Mouse (Mus musculus): ENCODE results near the gene Otud1. TPM values are rescaled to one million over a fixed set of nuclear protein-coding genes. Genes with fewer than 3 reads are reported as not detected.

The Otud1 gene
- polyA plus RNA-seq (2012; rRNA removed) = 2.2 and 2.5 TPM in 2 replicates

- peak; percentile 98 for DNase-seq (ENCODE audit: low read depth)
- TF ChIP-seq POLR2A (IDR thresholded peaks at IDR 0.05; ENCODE audit: borderline replicate concordance, extremely low read depth, insufficient read depth, insufficient read length, poor library complexity, severe bottlenecking) (peak; percentile 78), CTCF (IDR thresholded peaks at IDR 0.05; ENCODE audit: borderline replicate concordance, extremely low read depth, insufficient read depth, insufficient read length) (peak; percentile 24; the same call in 1 of the 2 replicates)
Measured at GRCm38 (mm10) chr2:19657158-19657874, at the start of gene Otud1. TSS of gene Otud1 (plus strand) at chr2:19657752.

DNA sequence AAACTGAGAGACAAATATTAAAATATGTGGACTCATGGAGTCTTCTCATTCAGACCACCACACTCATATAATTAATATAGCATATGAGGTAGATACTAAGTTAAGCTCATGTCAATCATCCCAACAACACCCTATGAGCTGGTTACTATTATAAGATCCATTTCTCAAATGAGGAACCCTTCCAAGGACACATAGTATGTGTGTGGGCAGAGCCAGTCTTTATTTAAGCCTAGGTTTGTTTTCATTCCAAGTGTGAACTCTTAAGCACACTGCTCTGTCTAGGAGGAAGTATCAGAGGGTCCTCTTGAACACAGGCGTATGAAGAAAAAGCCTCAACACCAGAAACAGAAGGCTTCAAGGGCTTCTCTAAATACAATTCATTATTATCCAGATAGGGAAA, 49.7 kb upstream of the Otud1 start:
- TF ChIP-seq CTCF (IDR thresholded peaks at IDR 0.05; ENCODE audit: borderline replicate concordance, extremely low read depth, insufficient read depth, insufficient read length) (no peak), POLR2A (IDR thresholded peaks at IDR 0.05; ENCODE audit: borderline replicate concordance, extremely low read depth, insufficient read depth, insufficient read length, poor library complexity, severe bottlenecking) (no peak)
- DNase-seq (ENCODE audit: low read depth) = no peak

- TF ChIP-seq POLR2A (IDR thresholded peaks at IDR 0.05; ENCODE audit: borderline replicate concordance, extremely low read depth, insufficient read depth, insufficient read length, poor library complexity, severe bottlenecking) = no peak
- TF ChIP-seq CTCF (IDR thresholded peaks at IDR 0.05; ENCODE audit: borderline replicate concordance, extremely low read depth, insufficient read depth, insufficient read length) = no peak
- DNase-seq (ENCODE audit: low read depth) = peak; percentile 13
Measured at GRCm38 (mm10) chr2:19608410-19609073, 49.0 kb upstream of the Otud1 start.

DNA sequence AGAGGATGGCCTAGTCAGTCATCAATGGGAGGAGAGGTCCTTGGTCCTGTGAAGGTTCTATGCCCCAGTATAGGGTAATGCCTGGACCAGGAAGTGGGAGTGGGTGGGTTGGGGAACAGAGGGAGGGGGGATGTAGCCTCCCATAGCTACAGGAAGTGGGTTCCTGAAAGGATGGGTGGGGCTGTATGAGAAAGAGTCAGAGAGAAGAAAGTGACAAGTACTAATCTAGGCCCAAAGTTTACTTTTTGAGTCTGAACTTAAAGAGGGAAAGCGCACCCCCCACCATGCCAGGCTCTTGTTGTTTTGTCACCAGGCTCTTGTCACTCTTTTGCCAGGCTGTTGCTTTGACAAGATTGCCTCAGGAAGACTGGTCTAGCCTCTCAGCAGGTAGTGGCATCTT, 35.5 kb upstream of the Otud1 start:
- no peak for DNase-seq (ENCODE audit: low read depth)
- TF ChIP-seq CTCF (IDR thresholded peaks at IDR 0.05; ENCODE audit: borderline replicate concordance, extremely low read depth, insufficient read depth, insufficient read length) (no peak), POLR2A (IDR thresholded peaks at IDR 0.05; ENCODE audit: borderline replicate concordance, extremely low read depth, insufficient read depth, insufficient read length, poor library complexity, severe bottlenecking) (no peak)

DNA sequence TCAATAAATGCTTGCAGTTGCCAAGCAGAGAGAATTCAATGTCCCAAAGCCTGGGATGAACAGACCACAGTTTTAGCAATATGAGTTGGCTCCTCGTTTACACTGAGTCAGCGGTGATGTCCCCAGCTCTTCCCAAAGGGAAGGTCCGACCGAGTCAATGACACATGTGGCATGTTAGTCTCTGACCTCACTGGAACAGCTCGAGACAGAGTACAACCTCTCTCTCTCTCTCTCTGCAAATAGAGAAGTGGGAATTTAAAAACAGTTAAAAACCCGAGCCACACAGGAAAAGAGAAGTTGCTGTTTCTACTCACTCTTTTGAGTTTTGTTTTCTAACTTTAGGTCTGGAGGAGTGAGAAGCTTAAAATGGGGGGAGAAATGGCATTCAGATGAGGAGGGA, 30.5 kb upstream of the Otud1 start:
- no peak for TF ChIP-seq CTCF (IDR thresholded peaks at IDR 0.05; ENCODE audit: borderline replicate concordance, extremely low read depth, insufficient read depth, insufficient read length)
- TF ChIP-seq POLR2A (IDR thresholded peaks at IDR 0.05; ENCODE audit: borderline replicate concordance, extremely low read depth, insufficient read depth, insufficient read length, poor library complexity, severe bottlenecking) = no peak
- DNase-seq (ENCODE audit: low read depth) = no peak

DNA sequence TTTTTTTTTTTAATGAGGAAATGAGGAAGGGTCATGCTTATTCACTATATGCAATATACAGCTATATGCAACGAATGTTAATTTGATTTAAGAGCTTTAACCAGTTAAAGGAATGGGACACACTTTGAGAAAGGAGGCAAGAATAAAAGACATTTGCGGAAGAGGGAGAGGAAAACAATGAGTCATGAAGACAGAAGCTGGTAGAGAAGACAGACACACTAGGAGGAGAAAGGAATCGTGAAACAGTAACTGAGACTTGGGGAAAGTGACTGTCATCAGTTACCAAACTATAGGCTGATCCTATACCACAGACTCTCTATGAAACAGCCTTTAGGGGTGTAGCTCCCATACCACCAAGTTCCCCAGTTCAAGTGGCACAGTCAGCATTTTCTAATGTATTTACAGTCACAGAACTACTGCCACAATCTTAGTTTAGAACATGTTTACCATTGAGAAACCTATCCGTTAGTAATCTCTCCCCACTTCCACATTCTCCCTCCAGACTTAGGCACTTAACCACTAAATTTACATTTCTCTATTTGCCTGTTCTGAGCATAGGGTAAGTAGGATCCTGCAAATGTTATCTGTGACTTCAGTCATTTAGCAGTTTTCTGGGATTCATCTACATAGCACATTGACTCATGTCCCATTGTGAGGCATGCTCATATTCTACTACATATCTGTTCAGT, 29.5 kb upstream of the Otud1 start:
- TF ChIP-seq POLR2A (IDR thresholded peaks at IDR 0.05; ENCODE audit: borderline replicate concordance, extremely low read depth, insufficient read depth, insufficient read length, poor library complexity, severe bottlenecking) (no peak), CTCF (IDR thresholded peaks at IDR 0.05; ENCODE audit: borderline replicate concordance, extremely low read depth, insufficient read depth, insufficient read length) (no peak)
- no peak for DNase-seq (ENCODE audit: low read depth)

DNA sequence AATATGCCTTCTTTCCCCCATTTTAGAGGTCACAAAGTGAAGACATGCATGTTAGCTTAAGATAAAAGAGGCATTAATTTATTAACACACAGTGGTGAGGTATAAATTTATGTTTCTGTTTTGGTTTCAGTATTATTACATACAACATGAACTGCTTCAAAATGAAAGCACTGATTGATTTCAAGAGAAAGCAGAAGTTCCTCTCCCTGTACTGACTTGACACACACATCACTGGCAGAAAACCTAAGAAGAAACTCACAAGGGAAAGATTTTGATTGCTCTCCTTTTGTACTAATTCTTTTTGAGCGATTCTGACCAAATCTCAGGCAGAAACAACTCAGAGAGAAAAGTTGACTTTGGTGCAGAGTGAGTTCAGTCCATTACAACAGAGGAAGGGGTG, 27.0 kb upstream of the Otud1 start:
- TF ChIP-seq CTCF (IDR thresholded peaks at IDR 0.05; ENCODE audit: borderline replicate concordance, extremely low read depth, insufficient read depth, insufficient read length) (no peak), POLR2A (IDR thresholded peaks at IDR 0.05; ENCODE audit: borderline replicate concordance, extremely low read depth, insufficient read depth, insufficient read length, poor library complexity, severe bottlenecking) (no peak)
- DNase-seq (ENCODE audit: low read depth) = no peak

GRCm38 (mm10) chr2:19633406-19633920, 24.1 kb upstream of the Otud1 start:
- DNase-seq (ENCODE audit: low read depth) = peak; percentile 24
- TF ChIP-seq POLR2A (IDR thresholded peaks at IDR 0.05; ENCODE audit: borderline replicate concordance, extremely low read depth, insufficient read depth, insufficient read length, poor library complexity, severe bottlenecking) = no peak
- no peak for TF ChIP-seq CTCF (IDR thresholded peaks at IDR 0.05; ENCODE audit: borderline replicate concordance, extremely low read depth, insufficient read depth, insufficient read length)

- TF ChIP-seq CTCF (IDR thresholded peaks at IDR 0.05; ENCODE audit: borderline replicate concordance, extremely low read depth, insufficient read depth, insufficient read length) (no peak), POLR2A (IDR thresholded peaks at IDR 0.05; ENCODE audit: borderline replicate concordance, extremely low read depth, insufficient read depth, insufficient read length, poor library complexity, severe bottlenecking) (no peak)
- DNase-seq (ENCODE audit: low read depth) = no peak
Measured at GRCm38 (mm10) chr2:19645182-19645581, 12.4 kb upstream of the Otud1 start.

GRCm38 (mm10) chr2:19646144-19646543, 11.4 kb upstream of the Otud1 start:
- no peak for TF ChIP-seq POLR2A (IDR thresholded peaks at IDR 0.05; ENCODE audit: borderline replicate concordance, extremely low read depth, insufficient read depth, insufficient read length, poor library complexity, severe bottlenecking)
- no peak for TF ChIP-seq CTCF (IDR thresholded peaks at IDR 0.05; ENCODE audit: borderline replicate concordance, extremely low read depth, insufficient read depth, insufficient read length)
- no peak for DNase-seq (ENCODE audit: low read depth)

DNA sequence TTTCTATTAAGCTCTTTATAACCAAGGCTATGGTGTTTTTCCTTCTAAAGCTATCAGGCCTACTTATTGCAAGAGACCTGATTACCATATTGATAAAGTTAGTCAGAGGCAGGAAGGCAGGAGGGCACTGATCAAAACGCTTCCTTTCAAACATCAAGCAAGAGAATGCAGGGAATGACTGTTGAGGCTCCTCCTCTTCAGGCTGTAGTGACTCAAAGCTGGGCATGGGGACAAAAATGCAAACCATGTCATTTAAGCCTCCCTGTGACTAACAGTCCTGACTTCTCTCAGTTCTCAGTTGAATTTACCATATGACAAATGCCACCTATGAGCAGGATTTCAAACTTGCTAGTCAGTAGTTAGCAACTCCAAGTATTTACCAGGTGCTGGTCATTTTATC, 10.6 kb upstream of the Otud1 start:
- peak; percentile 28 for DNase-seq (ENCODE audit: low read depth)
- TF ChIP-seq POLR2A (IDR thresholded peaks at IDR 0.05; ENCODE audit: borderline replicate concordance, extremely low read depth, insufficient read depth, insufficient read length, poor library complexity, severe bottlenecking) = no peak
